Mouse (Mus musculus) right cerebral cortex, postnatal 4 days (tissue): ENCODE measurements around the gene Gm21812.
"Not testable (repeated sequence)": the region's sequence is repeated elsewhere in the genome, so short reads cannot be mapped to it uniquely, and the experiment has no call there.

Experiments used
- DNase-seq: peaks from one replicate; pipeline ENCODE4 v3.0.0-alpha.2; 2022

The Gm21812 gene

GRCm38 (mm10) chrY:9347084-9347483 is at the start of gene Gm21812:
Gm21812 (minus strand) TSS chrY:9347184.
- DNase-seq: not testable (repeated sequence)
